Mouse (Mus musculus) heart, embryonic 14.5 days (tissue): ENCODE data around the gene Atf6b. TPM values are rescaled to one million over a fixed set of nuclear protein-coding genes. Genes with fewer than 3 reads are reported as not detected.
A peak's percentile ranks its signal among the peaks of the same experiment; 100 is the strongest.

ENCODE experiments used
- ATAC-seq: fragments of 200-750 bp; cut with Nextera tagmentation; 2 replicates; pipeline ENCODE4 v1.8.0; 2017; ENCODE audit warnings: low read depth, moderate TSS enrichment; ENCODE audit not compliant: insufficient number of reproducible peaks, insufficient read depth, low FRiP score
- H3K27ac ChIP-seq, 2 experiments: fragments of 200-500 bp in 1 of 2; fragments of 300-500 bp in 1 of 2; sonication (generic) in 1 of 2; replicated peaks in 1 of 2; 2 replicates each; pipeline ENCODE4 v1.5.1; 2012 to 2014; ENCODE audit warnings: low read depth in 2 of 2, low read length in 2 of 2, control low read depth in 1 of 2, mild to moderate bottlenecking in 1 of 2, mixed read lengths in 1 of 2; ENCODE audit not compliant: control insufficient read depth in 1 of 2, insufficient read depth in 1 of 2
- H3K27me3 ChIP-seq: fragments of 300-500 bp; sonication (generic); 2 replicates; pipeline ENCODE4 v1.6.1; 2014; ENCODE audit warnings: mild to moderate bottlenecking, low read length, control low read depth; ENCODE audit not compliant: control insufficient read depth, insufficient read depth
- H3K36me3 ChIP-seq: fragments of 300-500 bp; sonication (generic); 2 replicates; pipeline ENCODE4 v1.6.1; 2014; ENCODE audit warnings: mild to moderate bottlenecking, control low read depth, low read length, mixed read lengths; ENCODE audit not compliant: control insufficient read depth, insufficient read depth
- H3K4me1 ChIP-seq, 2 experiments: fragments of 200-500 bp in 1 of 2; fragments of 300-500 bp in 1 of 2; sonication (generic) in 1 of 2; 2 replicates each; pipeline ENCODE4 v1.6.1; 2012 to 2014; ENCODE audit warnings: low read length in 2 of 2, control low read depth in 1 of 2, mixed read lengths in 1 of 2; ENCODE audit not compliant: control insufficient read depth in 2 of 2, insufficient read depth in 2 of 2
- H3K4me2 ChIP-seq: fragments of 300-500 bp; sonication (generic); 2 replicates; pipeline ENCODE4 v1.6.1; 2014; ENCODE audit warnings: mild to moderate bottlenecking, low read length
- H3K4me3 ChIP-seq, 2 experiments: fragments of 200-500 bp in 1 of 2; fragments of 300-500 bp in 1 of 2; sonication (generic) in 1 of 2; 2 replicates each; pipeline ENCODE4 v1.5.1; 2012 to 2014; ENCODE audit warnings: low read length in 2 of 2, mild to moderate bottlenecking in 2 of 2, control low read depth in 1 of 2, low read depth in 1 of 2, moderate library complexity in 1 of 2; ENCODE audit not compliant: control insufficient read depth in 1 of 2, insufficient read depth in 1 of 2
- H3K9ac ChIP-seq: fragments of 300-500 bp; sonication (generic); 2 replicates; pipeline ENCODE4 v1.6.1; 2014; ENCODE audit warnings: mild to moderate bottlenecking, low read length
- H3K9me3 ChIP-seq: fragments of 300-500 bp; sonication (generic); 2 replicates; pipeline ENCODE4 v1.6.1; 2016; ENCODE audit warnings: low read length, control low read depth; ENCODE audit not compliant: control insufficient read depth
- WGBS: fragments of 180-500 bp; shearing (Covaris S2); extraction: QIAGEN DNeasy Blood & Tissue Kit; methylation state at CpG from one replicate; pipeline ENCODE4 v1.1.7; 2014; 5-methylcytosine and 5-hydroxymethylcytosine counted together
- polyA plus RNA-seq: library from polyadenylated mRNA; unstranded; fragments of >200 nt; fragmentation: Nextera tagmentation; extraction: Ambion mirVana; gene quantifications from 2 replicates; pipeline ENCODE4 v1.2.1, GENCODE M21; 2014

Atf6b gene
- polyA plus RNA-seq, 1 experiment from 2014 or later: 34.3 TPM

- Histone ChIP-seq H3K27me3 (peaks cover 48% of the 10 kb centered on the region), H3K4me1 (peaks cover 15 to 32% of the 10 kb centered on the region in 2 experiments), H3K36me3 (no peaks in the 10 kb centered on the region), H3K9ac (peak overlapping the region; percentile 41; the same call in 1 of the 2 replicates), H3K9me3 (no peaks in the 10 kb centered on the region), H3K4me2 (peak overlapping the region; percentile 63), H3K4me3 (peak overlapping the region; percentile 26 to 34), H3K27ac (no peak overlapping the region)
- 0 out of 2 replicates have a peak, but pooled peaks have one; percentile 22 for ATAC-seq
- 11% methylated on average over 93 of the region's 93 CpGs for WGBS
Measured at GRCm38 (mm10) chr17:34671151-34672066, 24.5 kb downstream of the Atf6b start.

- Histone ChIP-seq H3K4me3 (peak overlapping the region; percentile 26 to 34; a peak in 3 of 4 replicates), H3K9ac (peak overlapping the region; percentile 41; the same call in 1 of the 2 replicates), H3K36me3 (no peaks in the 10 kb centered on the region), H3K27me3 (peaks cover 47% of the 10 kb centered on the region), H3K9me3 (no peaks in the 10 kb centered on the region), H3K4me2 (peak overlapping the region; percentile 63), H3K27ac (no peak overlapping the region), H3K4me1 (peaks cover 18 to 32% of the 10 kb centered on the region in 2 experiments)
- no peak for ATAC-seq
- 27% methylated on average over 49 of the region's 49 CpGs for WGBS
Measured at GRCm38 (mm10) chr17:34672246-34672792, 25.4 kb downstream of the Atf6b start.

GRCm38 (mm10) chr17:34673139-34673538 lies 26.2 kb downstream of the Atf6b start:
- Histone ChIP-seq H3K4me1 (peaks cover 18 to 32% of the 10 kb centered on the region in 2 experiments), H3K9me3 (no peaks in the 10 kb centered on the region), H3K36me3 (no peaks in the 10 kb centered on the region), H3K4me3 (no peak overlapping the region), H3K9ac (no peak overlapping the region), H3K27me3 (peaks cover 47% of the 10 kb centered on the region), H3K27ac (no peak overlapping the region), H3K4me2 (no peak overlapping the region)
- no peak for ATAC-seq
- 84% methylated on average over 7 of the region's 7 CpGs for WGBS

- peaks cover 60% of the 10 kb centered on the region for H3K27me3 ChIP-seq
- H3K9me3 ChIP-seq: no peaks in the 10 kb centered on the region
- WGBS: 36% methylated on average over 11 of the region's 11 CpGs
- H3K4me1 ChIP-seq: peaks cover 18 to 32% of the 10 kb centered on the region in 2 experiments
- H3K4me3 ChIP-seq: no peak overlapping the region
- no peak for ATAC-seq
- no peak overlapping the region for H3K27ac ChIP-seq
- no peaks in the 10 kb centered on the region for H3K36me3 ChIP-seq
- H3K9ac ChIP-seq: no peak overlapping the region
- H3K4me2 ChIP-seq: no peak overlapping the region
Measured at GRCm38 (mm10) chr17:34674524-34675204, 27.7 kb downstream of the Atf6b start.

GRCm38 (mm10) chr17:34675205-34676092 lies 28.5 kb downstream of the Atf6b start:
- ATAC-seq: no peak
- Histone ChIP-seq H3K9me3 (no peaks in the 10 kb centered on the region), H3K4me2 (no peak overlapping the region), H3K9ac (no peak overlapping the region), H3K36me3 (no peaks in the 10 kb centered on the region), H3K27me3 (peaks cover 60% of the 10 kb centered on the region), H3K4me3 (no peak overlapping the region), H3K4me1 (peaks cover 18 to 32% of the 10 kb centered on the region in 2 experiments), H3K27ac (no peak overlapping the region)
- WGBS: 51% methylated on average over 13 of the region's 13 CpGs

- no peak overlapping the region for H3K27ac ChIP-seq
- peaks cover 54% of the 10 kb centered on the region for H3K27me3 ChIP-seq
- H3K4me1 ChIP-seq: peaks cover 20 to 31% of the 10 kb centered on the region in 2 experiments
- no peak for ATAC-seq
- no peaks in the 10 kb centered on the region for H3K9me3 ChIP-seq
- no peak overlapping the region for H3K4me3 ChIP-seq
- whole genome bisulfite sequencing: 62% methylated on average over 6 of the region's 6 CpGs
- H3K9ac ChIP-seq: no peak overlapping the region
- no peaks in the 10 kb centered on the region for H3K36me3 ChIP-seq
- no peak overlapping the region for H3K4me2 ChIP-seq
Measured at GRCm38 (mm10) chr17:34676093-34676460, 29.1 kb downstream of the Atf6b start.

- H3K4me3 ChIP-seq: no peak overlapping the region
- H3K9ac ChIP-seq: no peak overlapping the region
- H3K9me3 ChIP-seq: no peaks in the 10 kb centered on the region
- no peak overlapping the region for H3K4me2 ChIP-seq
- H3K36me3 ChIP-seq: no peaks in the 10 kb centered on the region
- H3K27me3 ChIP-seq: peaks cover 48% of the 10 kb centered on the region
- no peak for ATAC-seq
- WGBS: 65% methylated on average over 12 of the region's 12 CpGs
- H3K27ac ChIP-seq: no peak overlapping the region
- H3K4me1 ChIP-seq: peaks cover 25 to 31% of the 10 kb centered on the region in 2 experiments
Measured at GRCm38 (mm10) chr17:34676671-34677070, 29.7 kb downstream of the Atf6b start.
